Mouse (Mus musculus) testis, adult 2 months (tissue): ENCODE measurements around the gene Cdt1. TPM values are rescaled to one million over a fixed set of nuclear protein-coding genes. Genes with fewer than 3 reads are reported as not detected.

Experiments
- H3K27ac ChIP-seq: fragments of 200-500 bp; 2 replicates; pipeline ENCODE4 v1.5.1; 2012; ENCODE audit warnings: low read depth, low read length; ENCODE audit not compliant: control insufficient read depth, insufficient read depth
- H3K27me3 ChIP-seq: fragments of 200-500 bp; 2 replicates; pipeline ENCODE4 v1.6.1; 2012; ENCODE audit warnings: mild to moderate bottlenecking, low read length, moderate library complexity; ENCODE audit not compliant: control insufficient read depth, insufficient read depth
- H3K36me3 ChIP-seq: fragments of 200-500 bp; 2 replicates; pipeline ENCODE4 v1.6.1; 2012; ENCODE audit warnings: mild to moderate bottlenecking, low read length; ENCODE audit not compliant: control insufficient read depth, insufficient read depth
- H3K4me1 ChIP-seq: fragments of 200-500 bp; 2 replicates; pipeline ENCODE4 v1.6.1; 2012; ENCODE audit warnings: low read length; ENCODE audit not compliant: control insufficient read depth, insufficient read depth
- H3K4me3 ChIP-seq: fragments of 200-500 bp; 2 replicates; pipeline ENCODE4 v1.5.1; 2012; ENCODE audit warnings: low read depth, mild to moderate bottlenecking, low read length, moderate library complexity, mixed read lengths; ENCODE audit not compliant: control insufficient read depth
- CTCF ChIP-seq: fragments of 200-500 bp; IDR thresholded peaks from 2 replicates; pipeline ENCODE4 v1.5.1; 2012; ENCODE audit warnings: low read depth, mild to moderate bottlenecking, inconsistent platforms, low read length, moderate library complexity; ENCODE audit not compliant: control insufficient read depth, insufficient read depth, insufficient replicate concordance
- POLR2A ChIP-seq: fragments of 200-500 bp; IDR thresholded peaks from 2 replicates; pipeline ENCODE4 v1.6.1; 2012; ENCODE audit warnings: low read depth, mild to moderate bottlenecking, inconsistent platforms, low read length, moderate library complexity; ENCODE audit not compliant: control insufficient read depth
- polyA plus RNA-seq: library from polyadenylated mRNA; depleted of rRNA; stranded (reverse); fragments of >200 nt; gene quantifications from 2 replicates; pipeline ENCODE4 v1.2.3, GENCODE M21; 2012

The Cdt1 gene
- polyA plus RNA-seq, 1 experiment: 4.5 TPM

- Histone ChIP-seq H3K27me3 (no peaks in the 10 kb centered on the region), H3K27ac (no peak overlapping the region), H3K4me1 (peaks cover 5% of the 10 kb centered on the region), H3K36me3 (no peaks in the 10 kb centered on the region), H3K4me3 (no peak overlapping the region)
- TF ChIP-seq CTCF (no peak), POLR2A (no peak)
Observed at GRCm38 (mm10) chr8:122585411-122585891, 17.6 kb downstream of the Cdt1 start.

- Histone ChIP-seq H3K4me1 (peaks cover 5% of the 10 kb centered on the region), H3K27ac (no peak overlapping the region)
Observed at GRCm38 (mm10) chr8:122586171-122586570, 18.4 kb downstream of the Cdt1 start.

GRCm38 (mm10) chr8:122586749-122587148, 18.9 kb downstream of the Cdt1 start:
- Histone ChIP-seq H3K4me1 (peaks cover 5% of the 10 kb centered on the region), H3K27ac (no peak overlapping the region), H3K27me3 (no peaks in the 10 kb centered on the region), H3K36me3 (no peaks in the 10 kb centered on the region), H3K4me3 (no peak overlapping the region)
- no peak for TF ChIP-seq POLR2A
- no peak for TF ChIP-seq CTCF

More at GRCm38 (mm10) chr8:122586171-122586570, 18.4 kb downstream of the Cdt1 start:
- no peaks in the 10 kb centered on the region for H3K36me3 ChIP-seq
- no peaks in the 10 kb centered on the region for H3K27me3 ChIP-seq
- TF ChIP-seq POLR2A: no peak
- TF ChIP-seq CTCF: no peak
- H3K4me3 ChIP-seq: no peak overlapping the region

GRCm38 (mm10) chr8:122593240-122593639, 25.4 kb downstream of the Cdt1 start:
- Histone ChIP-seq H3K36me3 (no peaks in the 10 kb centered on the region), H3K4me1 (no peaks in the 10 kb centered on the region), H3K4me3 (no peak overlapping the region), H3K27me3 (no peaks in the 10 kb centered on the region), H3K27ac (no peak overlapping the region)
- TF ChIP-seq CTCF: no peak
- TF ChIP-seq POLR2A: no peak

- Histone ChIP-seq H3K4me3 (no peak overlapping the region), H3K27me3 (no peaks in the 10 kb centered on the region), H3K36me3 (no peaks in the 10 kb centered on the region), H3K4me1 (no peaks in the 10 kb centered on the region), H3K27ac (no peak overlapping the region)
- TF ChIP-seq POLR2A: no peak
- TF ChIP-seq CTCF: no peak
Observed at GRCm38 (mm10) chr8:122593783-122594507, 26.1 kb downstream of the Cdt1 start.

- Histone ChIP-seq H3K4me1 (no peaks in the 10 kb centered on the region), H3K36me3 (no peaks in the 10 kb centered on the region), H3K27ac (no peak overlapping the region), H3K4me3 (no peak overlapping the region), H3K27me3 (no peaks in the 10 kb centered on the region)
- TF ChIP-seq CTCF (no peak), POLR2A (no peak)
Observed at GRCm38 (mm10) chr8:122596031-122596430, 28.2 kb downstream of the Cdt1 start.

GRCm38 (mm10) chr8:122600666-122601065, 32.9 kb downstream of the Cdt1 start:
- H3K4me3 ChIP-seq: no peak overlapping the region
- TF ChIP-seq POLR2A (no peak), CTCF (no peak)
- H3K27ac ChIP-seq: no peak overlapping the region
- H3K36me3 ChIP-seq: no peaks in the 10 kb centered on the region
- H3K4me1 ChIP-seq: no peaks in the 10 kb centered on the region
- H3K27me3 ChIP-seq: no peaks in the 10 kb centered on the region
